Mouse (Mus musculus): ENCODE data around the gene Bglap.

GRCm38 (mm10) chr3:88336058-88337013, 47.9 kb downstream of the Bglap start, which contains the start of the genes Tmem79 and Smg5:
- TF ChIP-seq CTCF (IDR thresholded peaks at IDR 0.05; ENCODE audit: control insufficient read depth, insufficient read depth, low read length): no peak
- TF ChIP-seq POLR2A (IDR thresholded peaks at IDR 0.05; ENCODE audit: borderline replicate concordance, control insufficient read depth, low read depth, low read length): peak; percentile 96
